Mouse (Mus musculus): Measurements from ENCODE around the gene Sh3bgr. TPM values are rescaled to one million over a fixed set of nuclear protein-coding genes. Genes with fewer than 3 reads are reported as not detected.
A peak's percentile ranks its signal among the peaks of the same experiment; 100 is the strongest.

The Sh3bgr gene
- polyA plus RNA-seq (2012; rRNA removed), result 199 and 332 TPM in 2 replicates

DNA sequence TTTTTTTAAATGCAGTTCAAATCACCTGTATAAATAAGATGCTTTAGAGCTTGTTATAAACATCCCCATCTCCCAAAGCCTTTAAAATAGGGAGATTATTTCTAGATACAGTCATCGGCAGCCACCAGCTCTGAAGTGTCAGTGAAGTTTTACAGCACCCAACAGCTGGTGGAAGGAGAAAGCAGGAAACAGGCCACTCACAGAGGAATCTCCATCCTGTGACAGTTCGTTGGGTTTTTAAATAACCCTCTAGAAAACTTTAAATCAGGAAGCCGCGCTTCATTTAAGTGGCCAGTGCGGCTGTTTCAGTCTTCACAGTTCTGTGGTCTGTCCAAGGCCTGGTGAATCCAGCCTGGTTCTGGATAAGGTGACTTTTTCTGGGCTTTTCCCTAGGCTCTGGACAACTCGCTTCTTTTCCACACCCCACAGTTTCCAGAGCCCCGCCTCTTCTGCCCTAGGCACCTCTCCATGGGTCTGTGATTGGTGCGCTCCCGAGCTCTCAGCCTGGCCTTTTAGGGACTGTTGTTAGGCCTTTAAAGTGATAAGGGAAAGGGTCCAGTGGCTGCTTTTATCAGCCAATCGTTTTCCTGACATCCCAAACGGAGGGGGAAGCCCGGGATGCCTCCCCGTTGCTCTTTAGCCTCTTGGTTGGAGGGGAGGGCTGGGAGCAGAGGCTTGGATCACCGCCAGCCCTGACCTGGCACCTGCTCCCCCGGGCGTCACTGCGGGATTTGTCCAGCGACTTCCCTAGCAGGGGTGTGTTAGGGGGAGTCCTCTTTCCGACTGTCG, at the start of gene Sh3bgr:
TSS of gene Sh3bgr (plus strand) at position 538 of the 789 bp plus-strand sequence.
- peak; percentile 48 for DNase-seq (ENCODE audit: low spot score)

DNA sequence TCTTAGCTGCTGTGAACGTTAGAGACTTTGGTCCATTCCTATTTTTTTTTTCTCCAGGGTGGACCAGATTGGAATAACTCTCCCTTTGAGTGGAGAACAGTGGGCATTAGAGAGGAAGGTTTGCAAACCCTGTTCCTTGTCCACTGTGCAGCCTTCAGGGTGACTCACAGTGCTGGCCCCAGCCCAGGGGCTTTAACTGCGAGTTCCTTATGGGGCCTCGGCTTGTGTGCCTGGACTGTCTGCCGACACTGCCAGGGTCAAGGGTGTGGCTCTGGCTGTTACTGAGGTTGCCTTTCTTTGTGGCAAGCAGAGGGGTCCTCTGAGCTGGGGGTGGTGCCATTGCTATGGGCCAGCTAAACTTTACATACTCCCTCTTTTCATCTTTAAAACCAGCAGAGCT, 49.3 kb upstream of the Sh3bgr start:
- peak; percentile 44 for DNase-seq (ENCODE audit: low spot score)

DNA sequence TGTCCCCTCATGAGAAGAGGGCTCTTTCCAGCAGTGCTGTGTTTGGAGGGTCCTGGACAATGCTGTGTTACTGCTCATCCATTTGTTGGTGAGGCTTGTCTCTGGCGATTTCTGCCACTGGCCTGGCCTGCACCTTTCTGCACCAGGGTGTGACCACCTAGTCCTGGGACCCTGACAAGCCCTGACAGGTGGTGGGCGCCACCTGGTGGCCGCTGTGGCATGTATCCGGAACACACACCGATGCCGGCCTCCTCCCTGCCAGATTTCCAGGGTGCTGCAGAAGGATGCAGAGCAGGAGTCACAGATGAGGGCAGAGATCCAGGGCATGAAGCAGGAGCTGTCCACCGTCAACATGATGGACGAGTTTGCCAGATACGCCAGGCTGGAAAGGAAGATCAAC, 48.7 kb upstream of the Sh3bgr start:
- DNase-seq (ENCODE audit: low spot score), result peak; percentile 61

- no peak for DNase-seq (ENCODE audit: low spot score)
These were observed 45.8 kb upstream of the Sh3bgr start for GRCm38 (mm10) chr16:96154476-96154875.

GRCm38 (mm10) chr16:96156019-96156418, 44.2 kb upstream of the Sh3bgr start:
- DNase-seq (ENCODE audit: low spot score), result no peak

- DNase-seq (ENCODE audit: low spot score), result no peak
These were observed 43.1 kb upstream of the Sh3bgr start for GRCm38 (mm10) chr16:96157171-96157570.

- DNase-seq (ENCODE audit: low spot score), result no peak
These were observed 41.7 kb upstream of the Sh3bgr start for GRCm38 (mm10) chr16:96158511-96159080.

- peak; percentile 58 for DNase-seq (ENCODE audit: low spot score)
These were observed 41.0 kb upstream of the Sh3bgr start for GRCm38 (mm10) chr16:96159091-96159731.

GRCm38 (mm10) chr16:96159794-96160346, 40.4 kb upstream of the Sh3bgr start:
- DNase-seq (ENCODE audit: low spot score), result no peak

- no peak for DNase-seq (ENCODE audit: low spot score)
These were observed 39.3 kb upstream of the Sh3bgr start for GRCm38 (mm10) chr16:96160927-96161326.

GRCm38 (mm10) chr16:96161336-96161735, 38.9 kb upstream of the Sh3bgr start:
- DNase-seq (ENCODE audit: low spot score), result no peak

DNA sequence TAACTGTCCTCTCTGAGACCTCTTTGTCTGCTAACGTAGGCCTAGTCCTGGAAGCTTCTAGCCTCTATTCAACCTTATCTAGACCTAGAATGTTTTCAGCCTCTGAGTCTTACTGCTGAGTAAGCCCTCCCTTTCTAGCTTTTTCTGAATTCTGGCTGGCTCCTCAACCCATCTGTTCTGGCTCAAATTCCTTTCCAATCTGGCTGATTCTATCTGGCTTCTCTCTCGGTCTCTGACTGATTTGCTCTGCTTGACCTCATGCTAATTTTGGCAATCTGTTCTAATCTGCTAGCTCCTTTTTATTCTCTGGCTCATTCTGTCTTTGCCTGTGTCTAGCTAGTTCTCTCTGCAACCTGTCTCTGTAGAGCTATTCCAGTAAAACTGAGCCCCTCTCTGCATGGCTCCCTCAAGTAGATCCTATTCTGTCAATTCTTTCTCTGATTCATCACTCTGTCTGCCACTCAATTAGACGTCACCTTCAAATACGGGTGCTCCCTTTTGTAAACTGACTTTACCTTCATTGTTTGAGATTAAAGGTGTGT, 34.5 kb upstream of the Sh3bgr start:
- no peak for DNase-seq (ENCODE audit: low spot score)

GRCm38 (mm10) chr16:96168837-96169236, 31.4 kb upstream of the Sh3bgr start:
- no peak for DNase-seq (ENCODE audit: low spot score)

DNA sequence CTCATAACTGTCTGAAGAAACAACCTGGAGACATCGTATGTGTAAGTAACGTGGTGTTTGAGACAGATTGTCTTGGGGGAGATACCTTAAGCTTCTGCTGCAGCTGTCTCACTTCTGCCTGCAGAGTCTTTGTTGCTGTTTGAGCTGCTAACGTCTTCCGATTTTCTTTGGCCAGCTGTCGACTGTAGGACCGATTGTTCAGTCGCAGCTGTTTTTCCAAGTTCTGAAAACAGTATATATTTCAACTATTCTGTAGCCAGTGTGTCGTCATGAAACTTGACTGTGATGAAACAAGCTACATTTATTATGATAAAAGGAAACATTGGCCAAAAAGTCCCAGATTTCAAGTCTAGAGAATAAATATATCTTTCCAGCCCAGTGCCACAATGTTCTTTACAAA, 26.6 kb upstream of the Sh3bgr start:
- no peak for DNase-seq (ENCODE audit: low spot score)

GRCm38 (mm10) chr16:96175399-96175798, 24.9 kb upstream of the Sh3bgr start:
- DNase-seq (ENCODE audit: low spot score), result no peak

DNA sequence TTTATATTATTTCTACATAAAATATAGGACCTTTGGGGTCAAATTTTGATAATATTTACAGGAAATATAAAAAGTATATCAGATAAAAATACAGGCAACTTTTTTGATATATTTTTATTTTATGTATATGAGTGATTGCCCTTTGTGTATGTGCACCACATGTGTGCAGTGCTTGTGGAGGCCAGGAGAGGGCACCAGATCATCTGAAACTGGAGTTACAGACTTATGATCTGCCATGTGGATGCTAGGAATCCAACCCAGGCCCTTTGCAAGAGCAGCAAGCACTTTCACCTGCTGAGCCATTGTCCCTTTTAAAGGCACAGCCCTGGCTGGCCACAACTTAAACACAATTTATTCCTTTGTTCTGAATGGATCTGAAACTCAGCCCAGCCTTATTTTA, 21.1 kb upstream of the Sh3bgr start:
- no peak for DNase-seq (ENCODE audit: low spot score)

DNA sequence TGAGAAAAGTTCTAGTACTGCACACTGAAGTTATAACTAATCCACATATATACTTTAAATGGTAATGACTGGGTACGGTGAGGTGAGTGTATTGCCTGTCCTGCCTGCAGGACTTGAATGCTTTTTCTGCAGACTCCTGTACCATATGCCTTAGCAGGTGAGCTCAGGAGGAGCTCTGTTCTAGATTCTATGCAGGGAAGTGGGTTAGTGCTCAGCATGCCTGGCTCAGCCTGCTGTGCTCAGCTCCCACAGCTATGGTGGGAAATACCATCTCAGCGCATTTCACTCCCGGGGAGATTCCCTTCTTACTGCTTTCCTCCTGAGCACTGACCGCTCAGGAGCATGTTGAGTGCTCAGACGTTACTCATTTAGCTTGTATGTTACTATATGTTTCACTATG, 12.6 kb upstream of the Sh3bgr start:
- DNase-seq (ENCODE audit: low spot score), result no peak

DNA sequence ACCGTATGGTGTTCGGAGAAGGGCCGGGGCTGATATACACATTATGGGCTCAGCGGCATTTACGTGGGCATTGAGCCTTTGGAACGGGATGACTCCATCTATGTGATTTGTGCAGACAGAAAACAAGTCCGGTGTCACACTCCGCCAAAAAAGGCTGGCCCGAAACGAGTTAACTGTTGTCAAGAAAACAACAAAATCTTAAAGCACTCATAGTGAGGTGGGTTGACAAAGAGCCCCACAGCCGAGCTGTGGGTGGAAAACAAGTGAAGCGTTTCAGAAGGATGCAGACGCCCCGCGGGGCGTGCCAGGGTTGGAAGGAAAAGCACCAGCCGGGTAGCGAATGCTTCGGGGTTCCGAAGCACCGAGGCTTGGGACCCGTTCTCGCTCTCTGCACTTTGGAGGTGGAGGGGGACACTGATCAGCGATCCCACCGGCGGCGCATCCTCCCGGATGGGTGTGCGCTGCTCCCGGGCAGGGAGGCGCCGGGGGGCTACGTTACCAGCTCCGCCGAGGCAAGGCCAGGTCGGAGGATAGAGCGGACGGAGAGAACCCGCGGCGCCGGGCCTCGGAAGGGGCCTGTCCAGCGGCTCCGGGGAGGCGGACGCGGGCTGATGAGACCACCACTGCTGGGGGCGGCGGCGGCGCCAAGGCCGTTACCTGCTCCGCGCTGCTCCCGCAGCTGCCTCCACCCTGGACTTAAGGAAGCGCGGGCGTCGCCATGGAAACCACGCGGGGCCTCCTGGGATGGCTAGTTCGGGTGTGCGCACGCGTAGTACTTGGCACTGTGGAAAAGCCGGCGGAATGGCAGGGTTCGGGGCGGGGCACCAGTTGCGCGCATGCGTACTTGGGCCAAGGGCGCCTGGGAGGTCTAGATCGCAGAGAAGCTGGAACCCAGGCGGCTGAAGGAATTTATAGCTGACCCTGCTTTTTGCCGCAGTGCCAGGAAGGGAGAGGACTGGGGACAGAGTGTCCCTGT, 8.4 kb upstream of the Sh3bgr start, which contains the start of gene Lca5l:
TSS of gene Lca5l (minus strand) at position 741 of the 976 bp plus-strand sequence.
- DNase-seq (ENCODE audit: low spot score), result peak; percentile 99

DNA sequence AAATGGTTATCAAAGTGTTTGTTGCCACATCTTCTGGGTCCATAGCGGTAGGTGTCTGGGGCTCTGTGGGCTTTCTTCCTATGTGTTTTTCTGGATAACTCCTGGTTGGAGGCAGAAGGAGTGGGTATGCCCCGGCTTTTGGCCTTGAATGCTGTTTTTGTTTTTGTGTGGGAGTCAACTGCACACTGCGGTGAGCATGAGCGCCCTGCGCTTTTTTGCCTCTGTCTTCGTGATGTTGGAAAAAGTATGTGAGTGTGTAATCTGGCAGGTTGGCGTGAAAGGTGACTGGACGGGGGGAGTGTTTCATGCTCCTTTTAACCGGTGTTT, 415 bp downstream of the Sh3bgr start:
- DNase-seq (ENCODE audit: low spot score), result no peak

- DNase-seq (ENCODE audit: low spot score), result no peak
These were observed 1.4 kb downstream of the Sh3bgr start for GRCm38 (mm10) chr16:96201485-96202232.
